Mouse (Mus musculus) testis, adult 2 months (tissue): ENCODE data around the gene Ramp3.

Experiments
- CTCF ChIP-seq: fragments of 200-500 bp; IDR thresholded peaks from 2 replicates; pipeline ENCODE4 v1.5.1; 2012; ENCODE audit warnings: low read depth, mild to moderate bottlenecking, inconsistent platforms, low read length, moderate library complexity; ENCODE audit not compliant: control insufficient read depth, insufficient read depth, insufficient replicate concordance
- POLR2A ChIP-seq: fragments of 200-500 bp; IDR thresholded peaks from 2 replicates; pipeline ENCODE4 v1.6.1; 2012; ENCODE audit warnings: low read depth, mild to moderate bottlenecking, inconsistent platforms, low read length, moderate library complexity; ENCODE audit not compliant: control insufficient read depth

GRCm38 (mm10) chr11:6677530-6677929 lies 19.2 kb downstream of the Ramp3 start:
- TF ChIP-seq POLR2A (no peak), CTCF (peak; percentile 18; the same call in 1 of the 2 replicates)
